Comparison of ENCODE assay signal across 12 mouse cellular contexts in the genomic region with DNA sequence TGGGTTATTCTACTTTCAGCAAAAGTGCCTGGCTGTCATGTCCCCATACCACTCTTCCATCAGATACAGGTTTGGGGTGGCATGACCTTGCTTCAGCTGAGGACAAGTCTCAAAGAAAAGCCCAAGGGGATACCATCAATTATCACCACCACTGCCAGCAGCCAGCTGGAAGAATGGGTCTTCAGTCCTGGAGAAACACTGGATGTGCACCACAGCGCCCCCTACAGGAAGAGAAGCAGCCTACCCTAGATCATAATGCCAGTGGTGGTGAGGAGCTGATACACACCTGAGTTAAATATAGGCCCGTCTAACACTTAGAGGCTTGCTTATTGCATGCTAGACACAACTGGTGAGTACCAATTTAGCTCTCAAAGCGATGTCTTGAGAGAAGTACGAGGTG. TPM values are rescaled to one million over a fixed set of nuclear protein-coding genes. Genes with fewer than 3 reads are reported as not detected.
DNase-seq lines count a peak whose midpoint lies in the region; ATAC-seq and TF ChIP-seq lines count a peak whose summit lies in the region.
"Had no signal": no experiment of that assay in that cellular context is flagged by ENCODE, and none has a peak within 500 bp of the region (broad histone marks: within the 10 kb centered on the region; RNA-seq: fewer than 3 reads in every experiment).

No protein-coding gene starts in this region.

- H3K9me3 ChIP-seq in midbrain, embryonic 11.5 days (ENCODE audit: control insufficient read depth, low read length): no peaks in the 10 kb centered on the region
- no peaks in the 10 kb centered on the region for H3K9me3 ChIP-seq in midbrain, embryonic 15.5 days

- H3K27ac ChIP-seq in heart, adult 2 months: no peak overlapping the region
- H3K27ac ChIP-seq in midbrain, embryonic 11.5 days (ENCODE audit: low read depth, low read length): no peak overlapping the region
- H3K27ac ChIP-seq in midbrain, embryonic 15.5 days: no peak overlapping the region
- no peak overlapping the region for H3K27ac ChIP-seq in bone marrow, adult 2 months (ENCODE audit: control insufficient read depth, insufficient read depth, low read depth, low read length, poor library complexity)

- TF ChIP-seq POLR2A in heart, adult 2 months (IDR thresholded peaks at IDR 0.05; ENCODE audit: insufficient read depth, low read depth, low read length): no peak
- TF ChIP-seq POLR2A in bone marrow, adult 2 months (IDR thresholded peaks at IDR 0.05; ENCODE audit: borderline replicate concordance, control insufficient read depth, low read depth, low read length): no peak

- H3K36me3 ChIP-seq in heart, adult 2 months (ENCODE audit: control insufficient read depth, insufficient read depth, low read length): no peaks in the 10 kb centered on the region
- no peaks in the 10 kb centered on the region for H3K36me3 ChIP-seq in midbrain, embryonic 11.5 days (ENCODE audit: control insufficient read depth, insufficient read depth, low read length)
- H3K36me3 ChIP-seq in midbrain, embryonic 15.5 days (replicated peaks): no peaks in the 10 kb centered on the region

- intact Hi-C loops in heart, adult 2 months (cut with DNase I): no loop called here

- DNase-seq in heart, adult 2 months: no peak
- no peak for DNase-seq in heart, adult 18-20 months
- peak; percentile 77 for DNase-seq in midbrain, embryonic 11.5 days (ENCODE audit: low spot score, missing footprints)
- DNase-seq in left cerebral cortex, adult 9 months (ENCODE audit: low spot score in 2 of 2): no peak
- no peak for DNase-seq in adrenal gland, postnatal 36 days
- DNase-seq: cerebellum, adult 9-11 months had no signal

- TF ChIP-seq CTCF in heart, adult 2 months (IDR thresholded peaks at IDR 0.05): peak; percentile 46
- peak; percentile 62 for TF ChIP-seq CTCF in bone marrow, adult 2 months (IDR thresholded peaks at IDR 0.05; ENCODE audit: control insufficient read depth, insufficient read depth, low read length)

- no peak overlapping the region for H3K4me3 ChIP-seq in heart, adult 2 months
- H3K4me3 ChIP-seq in midbrain, embryonic 11.5 days (ENCODE audit: low read depth, low read length): no peak overlapping the region
- H3K4me3 ChIP-seq in midbrain, embryonic 15.5 days: no peak overlapping the region
- no peak overlapping the region for H3K4me3 ChIP-seq in bone marrow, adult 2 months (replicated peaks; ENCODE audit: control insufficient read depth, low read depth, low read length)

- ATAC-seq in midbrain, embryonic 11.5 days (ENCODE audit: low FRiP score): no peak
- no peak for ATAC-seq in midbrain, embryonic 15.5 days (replicated peaks)
- ATAC-seq in megakaryocyte-erythroid progenitor cell, adult 5-6 weeks (replicated peaks; ENCODE audit: low FRiP score, low TSS enrichment, poor library complexity, severe bottlenecking): 0 out of 2 replicates have a peak, but pooled peaks have one; percentile 46
- ATAC-seq: activated CD4-positive, CD25-positive, alpha-beta regulatory T cell, adult 4 months had no signal

- no peaks in the 10 kb centered on the region for H3K27me3 ChIP-seq in heart, adult 2 months (ENCODE audit: control insufficient read depth, insufficient read depth, low read length)
- peaks cover 2% of the 10 kb centered on the region; the same call in 1 of the 2 replicates for H3K27me3 ChIP-seq in midbrain, embryonic 11.5 days (ENCODE audit: control insufficient read depth, insufficient read depth, low read length)
- no peaks in the 10 kb centered on the region for H3K27me3 ChIP-seq in midbrain, embryonic 15.5 days (replicated peaks)

- H3K79me2 ChIP-seq in heart, adult 2 months (replicated peaks; ENCODE audit: control insufficient read depth, insufficient read depth, low read length): no peaks in the 10 kb centered on the region

- peaks cover 1% of the 10 kb centered on the region; the same call in 1 of the 2 replicates for H3K4me1 ChIP-seq in heart, adult 2 months (ENCODE audit: control insufficient read depth, insufficient read depth, low read length)
- no peaks in the 10 kb centered on the region for H3K4me1 ChIP-seq in midbrain, embryonic 11.5 days (ENCODE audit: control insufficient read depth, insufficient read depth, low read length)
- H3K4me1 ChIP-seq in midbrain, embryonic 15.5 days: peaks cover 15% of the 10 kb centered on the region
- no peaks in the 10 kb centered on the region; the same call in 1 of the 2 replicates for H3K4me1 ChIP-seq in bone marrow, adult 2 months (ENCODE audit: control insufficient read depth, insufficient read depth, low read length)

- H3K4me2 ChIP-seq in midbrain, embryonic 11.5 days: no peak overlapping the region
- H3K4me2 ChIP-seq in midbrain, embryonic 15.5 days: no peak overlapping the region

- no peak overlapping the region for H3K9ac ChIP-seq in heart, adult 2 months (ENCODE audit: low read depth, low read length)
- no peak overlapping the region for H3K9ac ChIP-seq in midbrain, embryonic 11.5 days (ENCODE audit: low read length)
- H3K9ac ChIP-seq in midbrain, embryonic 15.5 days: no peak overlapping the region

- TF ChIP-seq EP300 in heart, adult 2 months (IDR thresholded peaks at IDR 0.05; ENCODE audit: insufficient read depth, low read depth, low read length): no peak

- WGBS in heart, adult 2 months: 64% methylated on average over 4 of the region's 4 CpGs
- 73% methylated on average over 4 of the region's 4 CpGs for WGBS in midbrain, embryonic 11.5 days
- 82% methylated on average over 4 of the region's 4 CpGs for WGBS in midbrain, embryonic 15.5 days
- whole genome bisulfite sequencing in bone marrow, adult 2 months: 64% methylated on average over 4 of the region's 4 CpGs

RNA-seq across cellular contexts. Expression of gene Meltf, which starts 26.7 kb away (rescaled TPM):
- total RNA-seq in heart, adult 2 months (2021): not detected
- 0.23 TPM in 1 of 2 replicates, not detected in the other for polyA plus RNA-seq in heart, adult 2 months (2012; rRNA removed)
- under 1 TPM in 1 of 2 experiments, not detected in 1; 0.08 TPM for total RNA-seq in heart, adult 18-20 months (2021)
- 0.10 TPM in 1 of 2 replicates, not detected in the other for polyA plus RNA-seq in midbrain, embryonic 11.5 days (2014; fragmentation: Nextera tagmentation; extraction: Ambion mirVana)
- polyA plus RNA-seq in midbrain, embryonic 15.5 days (2015; fragmentation: Nextera tagmentation; extraction: Ambion mirVana): 0.12 and 0.33 TPM in 2 replicates
- polyA plus RNA-seq in bone marrow, adult 2 months (2011; ENCODE audit: insufficient read depth, insufficient read length, low replicate concordance, missing spikeins): not detected in 2 replicates
- total RNA-seq in megakaryocyte-erythroid progenitor cell, adult 5-6 weeks (2014; fragmentation: Nextera tagmentation): not detected in 2 replicates
- not detected in 2 replicates for total RNA-seq in megakaryocyte-erythroid progenitor cell, adult 5-6 weeks (2017)
- total RNA-seq in adrenal gland, postnatal 36 days (2021): not detected
- total RNA-seq: megakaryocyte progenitor cell, adult 5-6 weeks had no signal
- polyA plus RNA-seq: activated CD4-positive, CD25-positive, alpha-beta regulatory T cell, adult 4 months; heart, embryonic 14.5 days had no signal

RNA-seq across cellular contexts. Expression of gene Pigz, which starts 28.3 kb away (rescaled TPM):
- 1 to 10 TPM; 1.7 to 2.3 TPM for total RNA-seq in heart, adult 2 months (2021)
- polyA plus RNA-seq in heart, adult 2 months (2012; rRNA removed): 2.4 and 2.9 TPM in 2 replicates
- 1 to 10 TPM; 2.2 to 3.5 TPM for total RNA-seq in heart, adult 18-20 months (2021)
- 1.4 TPM in 2 replicates for polyA plus RNA-seq in midbrain, embryonic 11.5 days (2014; fragmentation: Nextera tagmentation; extraction: Ambion mirVana)
- polyA plus RNA-seq in midbrain, embryonic 15.5 days (2015; fragmentation: Nextera tagmentation; extraction: Ambion mirVana): 2.8 and 3.4 TPM in 2 replicates
- polyA plus RNA-seq in bone marrow, adult 2 months (2011; ENCODE audit: insufficient read depth, insufficient read length, low replicate concordance, missing spikeins): 0.79 and 6.2 TPM in 2 replicates
- total RNA-seq in megakaryocyte-erythroid progenitor cell, adult 5-6 weeks (2014; fragmentation: Nextera tagmentation): not detected in 2 replicates
- total RNA-seq in megakaryocyte-erythroid progenitor cell, adult 5-6 weeks (2017): not detected in 2 replicates
- 1 to 10 TPM in 1 of 2 experiments, under 1 TPM in 1; 0.23 to 1.0 TPM for total RNA-seq in adrenal gland, postnatal 36 days (2021)
- total RNA-seq: megakaryocyte progenitor cell, adult 5-6 weeks had no signal

RNA-seq across cellular contexts. Expression of gene 0610012G03Rik, which starts 43.0 kb away (rescaled TPM):
- total RNA-seq in heart, adult 2 months (2021): 10 to 100 TPM; 69.9 to 75.4 TPM
- polyA plus RNA-seq in heart, adult 2 months (2012; rRNA removed): 86.3 and 88.9 TPM in 2 replicates
- total RNA-seq in heart, adult 18-20 months (2021): 10 to 100 TPM; 74.8 to 79.2 TPM
- polyA plus RNA-seq in midbrain, embryonic 11.5 days (2014; fragmentation: Nextera tagmentation; extraction: Ambion mirVana): 86.0 and 93.2 TPM in 2 replicates
- polyA plus RNA-seq in midbrain, embryonic 15.5 days (2015; fragmentation: Nextera tagmentation; extraction: Ambion mirVana): 115 and 121 TPM in 2 replicates
- 16.2 and 24.9 TPM in 2 replicates for polyA plus RNA-seq in bone marrow, adult 2 months (2011; ENCODE audit: insufficient read depth, insufficient read length, low replicate concordance, missing spikeins)
- 35.2 and 39.0 TPM in 2 replicates for total RNA-seq in megakaryocyte-erythroid progenitor cell, adult 5-6 weeks (2014; fragmentation: Nextera tagmentation)
- total RNA-seq in megakaryocyte-erythroid progenitor cell, adult 5-6 weeks (2017): 8.3 and 14.3 TPM in 2 replicates
- 10 to 100 TPM; 42.0 to 42.9 TPM for total RNA-seq in adrenal gland, postnatal 36 days (2021)

RNA-seq across cellular contexts. Expression of gene Ncbp2, which starts 43.0 kb away (rescaled TPM):
- 10 to 100 TPM; 24.3 to 25.9 TPM for total RNA-seq in heart, adult 2 months (2021)
- polyA plus RNA-seq in heart, adult 2 months (2012; rRNA removed): 7.9 and 17.5 TPM in 2 replicates
- total RNA-seq in heart, adult 18-20 months (2021): 10 to 100 TPM; 24.8 to 26.4 TPM
- polyA plus RNA-seq in midbrain, embryonic 11.5 days (2014; fragmentation: Nextera tagmentation; extraction: Ambion mirVana): 165 and 173 TPM in 2 replicates
- polyA plus RNA-seq in midbrain, embryonic 15.5 days (2015; fragmentation: Nextera tagmentation; extraction: Ambion mirVana): 98.1 and 98.9 TPM in 2 replicates
- 16.3 and 39.3 TPM in 2 replicates for polyA plus RNA-seq in bone marrow, adult 2 months (2011; ENCODE audit: insufficient read depth, insufficient read length, low replicate concordance, missing spikeins)
- 47.7 and 57.6 TPM in 2 replicates for total RNA-seq in megakaryocyte-erythroid progenitor cell, adult 5-6 weeks (2014; fragmentation: Nextera tagmentation)
- 56.6 and 59.0 TPM in 2 replicates for total RNA-seq in megakaryocyte-erythroid progenitor cell, adult 5-6 weeks (2017)
- 10 to 100 TPM; 52.8 to 57.9 TPM for total RNA-seq in adrenal gland, postnatal 36 days (2021)
